Mouse (Mus musculus) left cerebral cortex, adult 9 months (tissue): ENCODE measurements at regions not wholly inside any gene's neighbourhood (a gene's known extent, or its start where the extent isn't known, plus 50 kb on each side); places are given as distances from the start of the nearest gene placed in this dataset.

Source experiments
- DNase-seq, 2 experiments: peaks; one replicate each; pipeline ENCODE4 v3.0.0; 2022; ENCODE audit warnings: low spot score in 2 of 2

DNA sequence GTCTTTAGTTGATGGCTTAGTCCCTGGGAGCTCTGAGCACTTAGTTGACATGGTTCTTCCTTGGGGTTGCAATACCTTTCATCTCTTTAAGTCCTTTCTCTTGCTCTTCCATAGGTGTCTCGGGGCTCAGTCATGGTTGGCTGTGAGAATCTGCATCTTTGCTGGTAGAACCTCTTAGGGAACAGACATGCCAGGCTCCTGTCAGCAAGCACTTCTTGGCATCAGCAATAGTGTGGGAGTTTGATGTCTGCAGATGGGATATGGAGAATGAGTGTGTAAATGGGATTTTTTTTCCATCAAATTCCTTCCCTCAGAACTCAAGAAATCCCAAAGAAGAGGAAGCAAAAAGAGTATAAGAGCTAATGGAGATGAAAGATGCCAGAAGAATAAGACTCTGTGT is 1975.9 kb upstream of the Gm12353 start:
- no peak for DNase-seq

GRCm38 (mm10) chr4:17635549-17636530 is 1969.4 kb upstream of the Gm12353 start:
- peak; percentile 79 to 84 for DNase-seq

- no peak for DNase-seq
These were observed 1958.5 kb upstream of the Gm12353 start for GRCm38 (mm10) chr4:17646712-17647111.

GRCm38 (mm10) chr4:17649350-17649749 is 1955.9 kb upstream of the Gm12353 start:
- no peak for DNase-seq

GRCm38 (mm10) chr4:17653551-17653950 is 1951.7 kb upstream of the Gm12353 start:
- DNase-seq: no peak

DNA sequence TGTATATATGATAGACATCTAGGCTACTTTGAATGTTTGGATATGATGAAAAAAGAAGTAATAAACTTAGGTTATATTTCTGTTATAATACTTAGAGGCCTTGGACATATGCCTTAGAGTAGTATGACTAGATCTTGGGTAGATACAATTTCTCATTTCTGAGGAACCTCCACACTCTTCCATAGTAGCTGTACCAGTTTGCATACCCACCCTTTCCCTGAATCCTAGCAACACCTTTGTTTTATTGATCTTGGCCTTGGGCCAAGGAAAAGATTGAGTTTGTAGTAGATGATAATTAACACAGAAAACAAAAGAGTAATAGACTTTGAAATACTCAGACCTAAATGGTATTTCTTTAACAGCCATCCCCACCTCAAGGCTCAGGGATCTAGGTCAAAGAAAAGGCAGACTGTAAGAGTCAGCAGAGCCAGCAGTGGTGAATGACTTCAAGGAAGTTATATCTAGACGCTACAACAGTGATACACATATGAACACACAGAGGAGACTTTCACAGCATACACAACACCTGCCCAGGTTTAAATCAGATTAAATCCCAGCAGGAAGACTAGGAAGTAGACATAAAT is 1937.9 kb upstream of the Gm12353 start:
- no peak for DNase-seq
